Mouse (Mus musculus) neural tube, embryonic 14.5 days (tissue): ENCODE data around the gene Rab25. TPM values are rescaled to one million over a fixed set of nuclear protein-coding genes. Genes with fewer than 3 reads are reported as not detected.

Experiments used
- ATAC-seq: fragments of 200-750 bp; cut with Nextera tagmentation; 2 replicates; pipeline ENCODE4 v1.8.0; 2017; ENCODE audit warnings: low read depth, mild to moderate bottlenecking, moderate TSS enrichment, moderate library complexity
- H3K27ac ChIP-seq: fragments of 300-500 bp; sonication (generic); 2 replicates; pipeline ENCODE4 v1.5.1; 2014; ENCODE audit warnings: low read depth, mild to moderate bottlenecking, control low read depth, low read length, moderate library complexity, mixed read lengths
- H3K27me3 ChIP-seq: fragments of 300-500 bp; sonication (generic); 2 replicates; pipeline ENCODE4 v1.6.1; 2014; ENCODE audit warnings: low read length; ENCODE audit not compliant: control insufficient read depth, insufficient read depth
- H3K36me3 ChIP-seq: fragments of 300-500 bp; sonication (generic); 2 replicates; pipeline ENCODE4 v1.6.1; 2014; ENCODE audit warnings: low read length, mixed read lengths; ENCODE audit not compliant: control insufficient read depth, insufficient read depth
- H3K4me1 ChIP-seq: fragments of 300-500 bp; sonication (generic); 2 replicates; pipeline ENCODE4 v1.6.1; 2014; ENCODE audit warnings: low read length; ENCODE audit not compliant: control insufficient read depth, insufficient read depth
- H3K4me2 ChIP-seq: fragments of 300-500 bp; sonication (generic); 2 replicates; pipeline ENCODE4 v1.6.1; 2014; ENCODE audit warnings: mild to moderate bottlenecking, low read depth, low read length, control low read depth
- H3K4me3 ChIP-seq: fragments of 300-500 bp; sonication (generic); 2 replicates; pipeline ENCODE4 v1.5.1; 2014; ENCODE audit warnings: low read depth, low read length, control low read depth, mixed read lengths
- H3K9ac ChIP-seq: fragments of 300-500 bp; sonication (generic); replicated peaks from 2 replicates; pipeline ENCODE4 v1.6.1; 2014; ENCODE audit warnings: low read depth, mild to moderate bottlenecking, control low read depth, low read length, mixed read lengths
- H3K9me3 ChIP-seq: fragments of 300-500 bp; sonication (generic); 2 replicates; pipeline ENCODE4 v1.6.1; 2016; ENCODE audit warnings: low read length; ENCODE audit not compliant: control insufficient read depth
- WGBS: fragments of 180-500 bp; shearing (Covaris S2); extraction: QIAGEN DNeasy Blood & Tissue Kit; methylation state at CpG from one replicate; pipeline ENCODE4 v1.1.7; 2014; 5-methylcytosine and 5-hydroxymethylcytosine counted together
- polyA plus RNA-seq: library from polyadenylated mRNA; unstranded; fragments of >200 nt; fragmentation: Nextera tagmentation; extraction: Ambion mirVana; gene quantifications from 2 replicates; pipeline ENCODE4 v1.2.1, GENCODE M21; 2014

Rab25 gene
- polyA plus RNA-seq, 1 experiment from 2014 or later, result not detected

DNA sequence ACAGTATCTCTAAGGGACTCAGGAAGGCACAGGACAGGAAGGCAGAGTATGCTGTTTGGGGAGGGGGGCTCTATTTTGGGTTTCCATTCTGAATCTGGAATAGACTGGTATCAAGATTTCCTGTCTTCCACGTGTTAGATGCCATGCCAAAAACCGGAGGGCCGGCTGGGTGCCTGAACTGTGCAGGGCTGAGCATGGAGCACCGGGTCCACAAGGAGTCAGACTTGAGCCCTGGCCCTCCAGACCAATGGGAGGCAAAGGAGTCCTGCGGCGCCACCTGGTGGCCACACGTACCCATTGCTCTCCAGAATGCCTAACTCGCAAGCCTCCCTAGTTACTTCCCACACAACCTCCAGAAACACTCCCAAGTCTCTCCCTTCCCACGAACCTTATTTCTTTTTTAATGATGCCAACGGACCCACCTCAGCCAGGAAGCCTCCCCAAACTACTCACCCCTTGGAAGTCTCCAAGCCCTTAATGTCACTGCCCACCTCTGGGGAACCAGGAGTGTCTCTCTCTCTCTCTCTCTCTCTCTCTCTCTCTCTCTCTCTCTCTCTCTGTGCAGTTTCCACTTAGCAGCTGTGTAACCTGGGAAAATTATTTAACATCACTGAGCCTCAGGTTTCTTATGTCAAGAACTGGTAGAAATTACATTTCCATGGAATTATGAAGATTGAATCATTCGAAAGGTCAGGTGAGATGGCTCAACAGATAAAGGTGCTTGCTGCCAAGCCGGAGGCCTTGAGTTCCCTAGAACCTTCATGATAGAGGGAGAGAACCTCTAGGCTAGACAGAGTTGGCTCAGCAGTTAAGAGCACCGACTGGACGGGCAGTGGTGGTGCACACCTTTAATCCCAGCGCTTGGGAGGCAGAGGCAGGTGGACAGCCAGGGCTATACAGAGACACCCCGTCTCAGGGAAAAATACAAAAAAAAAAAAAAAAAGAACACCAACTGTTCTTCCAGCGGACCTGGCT, 21.7 kb downstream of the Rab25 start:
- Histone ChIP-seq H3K27me3 (no peaks in the 10 kb centered on the region), H3K4me3 (no peak overlapping the region), H3K9ac (no peak overlapping the region), H3K9me3 (no peaks in the 10 kb centered on the region), H3K36me3 (no peaks in the 10 kb centered on the region; the same call in 1 of the 2 replicates), H3K27ac (no peak overlapping the region), H3K4me2 (0 out of 2 replicates have a peak overlapping the region, but pooled peaks have one; percentile 19), H3K4me1 (peaks cover 35% of the 10 kb centered on the region)
- 34% methylated on average over 17 of the region's 17 CpGs for WGBS
- ATAC-seq, result peak; percentile 64

DNA sequence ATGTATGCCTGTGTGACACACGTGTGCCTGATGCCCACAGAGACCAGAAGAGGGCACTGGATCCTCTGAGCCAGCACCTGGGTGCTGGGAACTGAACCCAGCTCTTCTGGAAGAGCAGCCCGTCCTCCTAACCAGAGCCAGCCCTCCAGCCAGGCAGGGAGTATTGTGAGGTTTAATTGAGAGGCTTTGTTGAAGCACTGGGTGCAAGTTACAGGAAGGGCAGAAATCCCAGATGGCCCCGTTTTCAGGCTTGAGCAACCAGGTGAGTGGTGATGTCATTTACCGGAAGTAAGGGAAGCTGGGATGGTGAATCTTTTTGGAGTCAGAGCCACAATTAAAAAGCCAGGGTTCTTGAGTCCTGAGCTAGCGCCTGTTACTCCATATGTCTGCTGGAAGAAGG, 23.1 kb downstream of the Rab25 start:
- no peaks in the 10 kb centered on the region for H3K27me3 ChIP-seq
- H3K4me3 ChIP-seq, result no peak overlapping the region
- H3K4me1 ChIP-seq, result peaks cover 28% of the 10 kb centered on the region
- no peaks in the 10 kb centered on the region for H3K9me3 ChIP-seq
- no peaks in the 10 kb centered on the region; the same call in 1 of the 2 replicates for H3K36me3 ChIP-seq
- ATAC-seq, result no peak
- no peak overlapping the region for H3K9ac ChIP-seq
- no peak overlapping the region for H3K27ac ChIP-seq
- 94% methylated on average over 5 of the region's 5 CpGs for WGBS
- H3K4me2 ChIP-seq, result no peak overlapping the region

DNA sequence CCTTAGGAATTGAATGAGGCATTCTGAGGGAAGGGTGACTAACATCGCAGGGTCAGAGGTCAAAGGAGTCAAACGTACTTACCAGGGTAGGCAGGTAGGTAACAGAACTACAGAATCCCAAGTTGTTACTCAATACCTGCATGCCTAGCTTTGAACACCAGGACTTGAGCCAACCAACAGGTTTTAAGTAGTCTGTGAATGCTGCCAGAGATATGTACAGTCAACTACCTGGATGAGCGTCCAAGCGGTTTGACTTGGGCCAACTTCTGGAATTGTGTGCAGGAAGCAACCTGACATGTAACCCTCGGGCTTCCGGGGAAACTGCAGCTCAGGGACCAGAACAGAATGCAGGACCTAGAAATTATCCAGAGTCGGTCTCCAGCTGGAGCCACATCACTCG, 25.1 kb downstream of the Rab25 start:
- H3K9ac ChIP-seq, result no peak overlapping the region
- ATAC-seq, result no peak
- no peak overlapping the region for H3K4me3 ChIP-seq
- WGBS, result 85% methylated on average over 8 of the region's 8 CpGs
- peaks cover 13% of the 10 kb centered on the region; the same call in 1 of the 2 replicates for H3K4me1 ChIP-seq
- H3K4me2 ChIP-seq, result no peak overlapping the region
- no peaks in the 10 kb centered on the region for H3K27me3 ChIP-seq
- H3K27ac ChIP-seq, result no peak overlapping the region
- H3K36me3 ChIP-seq, result no peaks in the 10 kb centered on the region; the same call in 1 of the 2 replicates
- H3K9me3 ChIP-seq, result no peaks in the 10 kb centered on the region

DNA sequence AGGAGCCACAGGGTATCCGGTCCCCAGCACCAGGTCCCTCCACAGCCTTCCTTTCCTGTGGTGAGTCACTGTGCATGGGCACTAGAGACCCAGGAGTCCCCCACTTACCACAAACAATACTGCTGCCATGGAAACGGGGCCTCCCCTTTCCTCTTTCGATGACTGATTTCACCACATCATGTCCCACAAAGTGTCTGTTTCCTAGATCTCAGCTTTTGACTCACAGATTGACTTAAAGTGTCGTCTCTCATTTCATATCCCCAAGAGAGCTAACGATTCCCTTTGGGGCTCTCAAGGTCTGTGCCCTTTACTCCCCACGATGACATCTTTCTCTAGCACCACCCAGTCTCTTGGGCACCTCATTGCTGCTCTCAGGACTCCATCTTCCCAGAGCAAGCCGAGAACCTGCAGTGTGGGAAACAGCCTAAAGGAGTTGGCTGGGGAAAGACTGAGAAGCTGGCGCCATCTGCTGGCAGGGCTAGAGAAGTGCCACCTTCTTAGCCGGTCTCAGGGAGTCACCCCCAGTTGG, 26.2 kb downstream of the Rab25 start:
- Histone ChIP-seq H3K4me3 (no peak overlapping the region), H3K9ac (no peak overlapping the region), H3K27me3 (no peaks in the 10 kb centered on the region), H3K4me1 (peaks cover 4% of the 10 kb centered on the region; the same call in 1 of the 2 replicates), H3K9me3 (no peaks in the 10 kb centered on the region), H3K4me2 (no peak overlapping the region), H3K36me3 (no peaks in the 10 kb centered on the region; the same call in 1 of the 2 replicates), H3K27ac (no peak overlapping the region)
- WGBS, result 29% methylated on average over 9 of the region's 9 CpGs
- no peak for ATAC-seq

DNA sequence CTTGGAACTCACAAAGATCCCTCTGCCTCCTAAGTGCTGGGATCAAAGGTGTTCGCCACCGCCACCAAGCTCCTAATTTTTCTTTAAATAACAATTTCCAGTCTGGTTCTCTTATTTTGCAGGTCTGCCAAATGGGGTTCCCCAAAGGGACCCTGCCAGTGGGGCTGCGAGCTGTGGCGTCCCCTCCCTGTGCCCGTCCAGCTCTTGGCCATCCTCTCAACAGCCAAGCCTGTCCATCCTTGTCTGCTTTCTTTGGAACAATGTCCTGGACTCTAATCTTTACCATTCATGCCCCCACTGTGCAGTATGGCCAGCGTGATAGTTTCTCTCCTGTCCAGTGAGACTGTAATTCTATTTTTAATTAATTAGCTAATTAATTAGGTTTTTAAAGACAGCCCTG, 26.9 kb downstream of the Rab25 start:
- no peak overlapping the region for H3K4me2 ChIP-seq
- H3K9me3 ChIP-seq, result no peaks in the 10 kb centered on the region
- H3K4me1 ChIP-seq, result peaks cover 4% of the 10 kb centered on the region; the same call in 1 of the 2 replicates
- no peaks in the 10 kb centered on the region; the same call in 1 of the 2 replicates for H3K36me3 ChIP-seq
- H3K9ac ChIP-seq, result no peak overlapping the region
- no peak overlapping the region for H3K27ac ChIP-seq
- no peak overlapping the region for H3K4me3 ChIP-seq
- 89% methylated on average over 6 of the region's 6 CpGs for WGBS
- H3K27me3 ChIP-seq, result no peaks in the 10 kb centered on the region
- ATAC-seq, result no peak

DNA sequence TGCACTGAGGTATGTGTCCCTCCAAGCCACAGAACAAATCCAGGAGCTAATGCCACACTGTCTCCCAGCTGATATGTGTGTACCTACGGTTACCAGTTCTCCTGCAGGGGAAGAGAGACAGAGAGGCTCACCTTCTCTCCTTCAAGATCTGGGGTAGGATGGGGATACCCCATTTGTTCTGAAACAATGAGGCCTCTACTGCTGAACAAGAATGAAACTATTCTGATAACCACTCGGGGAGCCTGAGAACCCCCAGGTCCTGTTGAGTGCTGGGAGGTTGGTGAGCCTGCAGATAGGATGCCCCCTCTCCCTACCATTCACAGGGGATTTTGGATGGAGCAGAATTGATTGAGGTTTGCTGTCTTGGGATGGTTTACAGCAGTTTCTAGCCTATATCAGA, 28.0 kb downstream of the Rab25 start:
- H3K27me3 ChIP-seq, result no peaks in the 10 kb centered on the region
- H3K27ac ChIP-seq, result no peak overlapping the region
- no peaks in the 10 kb centered on the region for H3K4me1 ChIP-seq
- no peak overlapping the region for H3K4me2 ChIP-seq
- no peak overlapping the region for H3K4me3 ChIP-seq
- no peak for ATAC-seq
- 86% methylated on average over 2 of the region's 2 CpGs for WGBS
- H3K9ac ChIP-seq, result no peak overlapping the region
- H3K36me3 ChIP-seq, result no peaks in the 10 kb centered on the region; the same call in 1 of the 2 replicates
- H3K9me3 ChIP-seq, result no peaks in the 10 kb centered on the region

DNA sequence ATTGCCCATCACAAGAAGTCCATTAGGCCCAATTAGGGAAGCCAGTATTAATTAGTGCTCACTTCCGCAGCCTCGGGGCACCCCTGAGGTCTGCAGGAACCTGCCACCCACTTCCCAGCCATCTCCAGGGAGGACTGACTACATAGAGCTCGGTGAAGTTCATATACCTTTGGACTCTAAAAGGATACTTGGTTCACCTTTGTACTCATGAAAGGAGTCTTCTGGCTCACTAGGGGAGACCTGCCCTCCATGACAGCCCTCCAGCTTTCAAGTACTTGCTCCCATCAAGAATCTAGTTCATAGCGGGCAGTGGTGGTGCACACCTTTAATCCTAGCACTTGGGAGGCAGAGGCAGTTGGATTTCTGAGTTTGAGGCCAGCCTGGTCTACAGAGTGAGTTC, 29.7 kb downstream of the Rab25 start:
- Histone ChIP-seq H3K36me3 (no peaks in the 10 kb centered on the region; the same call in 1 of the 2 replicates), H3K4me2 (no peak overlapping the region), H3K9me3 (no peaks in the 10 kb centered on the region), H3K4me3 (no peak overlapping the region), H3K4me1 (no peaks in the 10 kb centered on the region), H3K27me3 (no peaks in the 10 kb centered on the region), H3K9ac (no peak overlapping the region), H3K27ac (no peak overlapping the region)
- WGBS, result 73% methylated on average over 4 of the region's 4 CpGs
- ATAC-seq, result no peak

DNA sequence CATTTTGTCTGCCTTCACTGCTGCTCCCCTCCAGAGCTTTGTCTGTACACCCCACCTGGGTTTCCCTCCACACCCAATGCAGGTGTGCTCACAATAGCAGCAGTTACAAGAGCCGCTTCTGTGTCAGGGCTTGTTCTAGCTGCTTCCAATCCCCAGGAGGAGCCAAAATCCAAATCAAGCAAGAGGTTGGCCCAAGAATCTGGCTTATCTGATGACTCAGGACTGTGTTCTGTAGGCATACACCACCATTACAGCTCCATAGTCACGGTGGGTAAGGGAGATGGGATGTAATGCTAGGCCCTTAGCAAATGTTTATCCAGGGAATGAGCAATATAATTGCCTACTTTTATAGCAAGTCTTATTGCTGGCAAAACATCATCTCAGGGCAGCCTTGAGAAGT, 31.7 kb downstream of the Rab25 start:
- Histone ChIP-seq H3K4me1 (0 out of 2 replicates have a peak, but pooled peaks cover 9% of the 10 kb centered on the region), H3K36me3 (no peaks in the 10 kb centered on the region), H3K4me3 (no peak overlapping the region), H3K27ac (no peak overlapping the region), H3K27me3 (no peaks in the 10 kb centered on the region), H3K9ac (no peak overlapping the region), H3K9me3 (no peaks in the 10 kb centered on the region), H3K4me2 (no peak overlapping the region)
- WGBS, result 90% methylated on average over 2 of the region's 2 CpGs
- ATAC-seq, result no peak

DNA sequence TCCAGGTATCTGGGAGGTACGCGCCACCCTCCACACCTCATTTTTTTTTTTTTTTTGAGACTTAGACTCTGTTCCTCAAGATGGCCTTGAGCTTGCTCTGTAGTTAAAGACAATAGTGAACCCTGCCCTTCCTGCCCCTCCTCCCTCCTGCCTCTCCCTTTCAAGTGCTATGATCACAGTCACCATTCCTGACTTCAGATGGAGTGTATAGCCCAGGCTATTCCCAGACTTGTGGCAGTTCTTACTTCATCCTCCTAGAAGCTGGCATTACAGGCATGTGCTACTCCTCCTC, 33.1 kb downstream of the Rab25 start:
- Histone ChIP-seq H3K9me3 (no peaks in the 10 kb centered on the region), H3K36me3 (no peaks in the 10 kb centered on the region), H3K27me3 (no peaks in the 10 kb centered on the region), H3K27ac (no peak overlapping the region), H3K4me2 (no peak overlapping the region), H3K9ac (no peak overlapping the region), H3K4me1 (peaks cover 16% of the 10 kb centered on the region), H3K4me3 (no peak overlapping the region)
- 100% methylated on average over 2 of the region's 2 CpGs for WGBS
- no peak for ATAC-seq
